In genomic region chr2:84775665-84776064, GRCm38 (mm10) we compare ENCODE assay signal across 11 mouse cellular contexts. TPM values are rescaled to one million over a fixed set of nuclear protein-coding genes. Genes with fewer than 3 reads are reported as not detected.
DNase-seq lines count a peak whose midpoint lies in the region; ATAC-seq lines count a peak whose summit lies in the region.
"Had no signal": no experiment of that assay in that cellular context is flagged by ENCODE, and none has a peak within 500 bp of the region (broad histone marks: within the 10 kb centered on the region; RNA-seq: fewer than 3 reads in every experiment).

No protein-coding gene starts in this region.

- no peaks in the 10 kb centered on the region for H3K36me3 ChIP-seq in forebrain, embryonic 10.5 days (replicated peaks)
- no peaks in the 10 kb centered on the region for H3K36me3 ChIP-seq in forebrain, embryonic 16.5 days (ENCODE audit: control insufficient read depth, insufficient read depth)
- H3K36me3 ChIP-seq in midbrain, embryonic 10.5 days: no peaks in the 10 kb centered on the region
- no peaks in the 10 kb centered on the region for H3K36me3 ChIP-seq in midbrain, embryonic 15.5 days (replicated peaks)
- H3K36me3 ChIP-seq in stomach, embryonic 15.5 days: no peaks in the 10 kb centered on the region

- no peak overlapping the region for H3K4me2 ChIP-seq in forebrain, embryonic 16.5 days (ENCODE audit: low read length)
- no peak overlapping the region for H3K4me2 ChIP-seq in midbrain, embryonic 15.5 days
- H3K4me2 ChIP-seq in stomach, embryonic 15.5 days: peak overlapping the region; percentile 9; the same call in 1 of the 2 replicates

- H3K27ac ChIP-seq in forebrain, embryonic 10.5 days: peak overlapping the region; percentile 89
- no peak overlapping the region for H3K27ac ChIP-seq in forebrain, embryonic 16.5 days (ENCODE audit: low read length)
- H3K27ac ChIP-seq in midbrain, embryonic 10.5 days (replicated peaks): peak overlapping the region; percentile 91
- H3K27ac ChIP-seq in midbrain, embryonic 15.5 days: no peak overlapping the region
- peak overlapping the region; percentile 76; the same call in 1 of the 2 replicates for H3K27ac ChIP-seq in stomach, embryonic 15.5 days

- DNase-seq in forebrain, embryonic 10.5 days (ENCODE audit: extremely low spot score, low spot score): no peak
- no peak for DNase-seq in midbrain, embryonic 10.5 days (ENCODE audit: low spot score)
- DNase-seq in heart, postnatal 36 days: peak; percentile 28 to 47
- no peak for DNase-seq in embryo, embryonic 9.5 days (ENCODE audit: extremely low spot score)
- no peak for DNase-seq in spleen, postnatal 36 days (ENCODE audit: low spot score in 2 of 2)

- intact Hi-C loops in heart, postnatal 36 days (cut with DNase I): no loop called here

- H3K9ac ChIP-seq in forebrain, embryonic 16.5 days (replicated peaks; ENCODE audit: low read depth, low read length): no peak overlapping the region
- no peak overlapping the region for H3K9ac ChIP-seq in midbrain, embryonic 15.5 days
- no peak overlapping the region for H3K9ac ChIP-seq in stomach, embryonic 15.5 days

- 86% methylated on average over 6 of the region's 6 CpGs for WGBS in forebrain, embryonic 10.5 days
- WGBS in forebrain, embryonic 16.5 days: 65% methylated on average over 6 of the region's 6 CpGs
- WGBS in midbrain, embryonic 10.5 days: 84% methylated on average over 6 of the region's 6 CpGs
- 85% methylated on average over 6 of the region's 6 CpGs for WGBS in midbrain, embryonic 15.5 days
- WGBS in stomach, embryonic 15.5 days: 65% methylated on average over 6 of the region's 6 CpGs

- peaks cover 35% of the 10 kb centered on the region for H3K4me1 ChIP-seq in forebrain, embryonic 10.5 days
- peaks cover 8% of the 10 kb centered on the region for H3K4me1 ChIP-seq in forebrain, embryonic 16.5 days (replicated peaks; ENCODE audit: control insufficient read depth, insufficient read depth, low read length)
- peaks cover 34% of the 10 kb centered on the region for H3K4me1 ChIP-seq in midbrain, embryonic 10.5 days
- H3K4me1 ChIP-seq in midbrain, embryonic 15.5 days: peaks cover 11% of the 10 kb centered on the region
- peaks cover 6% of the 10 kb centered on the region; the same call in 1 of the 2 replicates for H3K4me1 ChIP-seq in stomach, embryonic 15.5 days

- ATAC-seq in forebrain, embryonic 16.5 days: no peak
- no peak for ATAC-seq in midbrain, embryonic 15.5 days (replicated peaks)
- ATAC-seq in stomach, embryonic 15.5 days (ENCODE audit: insufficient read depth, low FRiP score, low read depth): no peak
- ATAC-seq: CD4-positive, CD25-positive, alpha-beta regulatory T cell, adult 4 months had no signal

- no peaks in the 10 kb centered on the region for H3K27me3 ChIP-seq in forebrain, embryonic 10.5 days (ENCODE audit: poor library complexity, severe bottlenecking)
- H3K27me3 ChIP-seq in forebrain, embryonic 16.5 days (replicated peaks; ENCODE audit: control insufficient read depth, insufficient read depth, low read length): no peaks in the 10 kb centered on the region
- H3K27me3 ChIP-seq in midbrain, embryonic 10.5 days (ENCODE audit: low read depth, poor library complexity, severe bottlenecking): 0 out of 2 replicates have a peak, but pooled peaks cover 4% of the 10 kb centered on the region
- H3K27me3 ChIP-seq in midbrain, embryonic 15.5 days (replicated peaks): no peaks in the 10 kb centered on the region
- no peaks in the 10 kb centered on the region for H3K27me3 ChIP-seq in stomach, embryonic 15.5 days (replicated peaks)

- H3K9me3 ChIP-seq in forebrain, embryonic 10.5 days: no peaks in the 10 kb centered on the region
- no peaks in the 10 kb centered on the region for H3K9me3 ChIP-seq in forebrain, embryonic 16.5 days (ENCODE audit: control insufficient read depth, low read length)
- H3K9me3 ChIP-seq in midbrain, embryonic 10.5 days (replicated peaks): no peaks in the 10 kb centered on the region
- no peaks in the 10 kb centered on the region for H3K9me3 ChIP-seq in midbrain, embryonic 15.5 days
- H3K9me3 ChIP-seq in stomach, embryonic 15.5 days: no peaks in the 10 kb centered on the region

- no peak overlapping the region for H3K4me3 ChIP-seq in forebrain, embryonic 10.5 days
- no peak overlapping the region for H3K4me3 ChIP-seq in forebrain, embryonic 16.5 days (replicated peaks; ENCODE audit: low read length)
- no peak overlapping the region for H3K4me3 ChIP-seq in midbrain, embryonic 10.5 days
- H3K4me3 ChIP-seq in midbrain, embryonic 15.5 days: no peak overlapping the region
- H3K4me3 ChIP-seq in stomach, embryonic 15.5 days (replicated peaks): no peak overlapping the region

RNA-seq across cellular contexts. Expression of gene Serping1, which starts 0.4 kb away (rescaled TPM):
- polyA plus RNA-seq in forebrain, embryonic 10.5 days (2016; fragmentation: Nextera tagmentation; extraction: Ambion mirVana): 22.7 and 23.2 TPM in 2 replicates
- 25.0 and 26.9 TPM in 2 replicates for polyA plus RNA-seq in forebrain, embryonic 16.5 days (2015; fragmentation: Nextera tagmentation; extraction: Ambion mirVana)
- polyA plus RNA-seq in midbrain, embryonic 10.5 days (2016; fragmentation: Nextera tagmentation; extraction: Ambion mirVana): 27.6 and 35.8 TPM in 2 replicates
- 32.9 and 37.0 TPM in 2 replicates for polyA plus RNA-seq in midbrain, embryonic 15.5 days (2015; fragmentation: Nextera tagmentation; extraction: Ambion mirVana)
- total RNA-seq in heart, postnatal 36 days (2021): 10 to 100 TPM; 81.1 to 84.3 TPM
- polyA plus RNA-seq in stomach, embryonic 15.5 days (2015; fragmentation: Nextera tagmentation; extraction: Ambion mirVana): 76.0 and 79.6 TPM in 2 replicates
- polyA plus RNA-seq: CD4-positive, CD25-positive, alpha-beta regulatory T cell, adult 4 months had no signal

RNA-seq across cellular contexts. Expression of gene Ube2l6, which starts 23.0 kb away (rescaled TPM):
- 28.8 and 33.1 TPM in 2 replicates for polyA plus RNA-seq in forebrain, embryonic 10.5 days (2016; fragmentation: Nextera tagmentation; extraction: Ambion mirVana)
- polyA plus RNA-seq in forebrain, embryonic 16.5 days (2015; fragmentation: Nextera tagmentation; extraction: Ambion mirVana): 21.2 and 28.1 TPM in 2 replicates
- 33.0 and 34.5 TPM in 2 replicates for polyA plus RNA-seq in midbrain, embryonic 10.5 days (2016; fragmentation: Nextera tagmentation; extraction: Ambion mirVana)
- 21.6 and 25.7 TPM in 2 replicates for polyA plus RNA-seq in midbrain, embryonic 15.5 days (2015; fragmentation: Nextera tagmentation; extraction: Ambion mirVana)
- 10 to 100 TPM; 36.0 to 38.6 TPM for total RNA-seq in heart, postnatal 36 days (2021)
- polyA plus RNA-seq in stomach, embryonic 15.5 days (2015; fragmentation: Nextera tagmentation; extraction: Ambion mirVana): 52.7 and 79.0 TPM in 2 replicates

RNA-seq across cellular contexts. Expression of gene Gm19426, which starts 32.2 kb away (rescaled TPM):
- polyA plus RNA-seq in forebrain, embryonic 10.5 days (2016; fragmentation: Nextera tagmentation; extraction: Ambion mirVana): 8.5 and 8.8 TPM in 2 replicates
- polyA plus RNA-seq in forebrain, embryonic 16.5 days (2015; fragmentation: Nextera tagmentation; extraction: Ambion mirVana): 3.9 and 4.9 TPM in 2 replicates
- 9.0 and 10.8 TPM in 2 replicates for polyA plus RNA-seq in midbrain, embryonic 10.5 days (2016; fragmentation: Nextera tagmentation; extraction: Ambion mirVana)
- 3.6 and 4.6 TPM in 2 replicates for polyA plus RNA-seq in midbrain, embryonic 15.5 days (2015; fragmentation: Nextera tagmentation; extraction: Ambion mirVana)
- total RNA-seq in heart, postnatal 36 days (2021): 1 to 10 TPM; 1.1 to 1.4 TPM
- polyA plus RNA-seq in stomach, embryonic 15.5 days (2015; fragmentation: Nextera tagmentation; extraction: Ambion mirVana): 6.7 and 7.2 TPM in 2 replicates
- polyA plus RNA-seq: CD4-positive, CD25-positive, alpha-beta regulatory T cell, adult 4 months had no signal

RNA-seq across cellular contexts. Expression of gene Ypel4, which starts 41.8 kb away (rescaled TPM):
- 6.4 and 8.2 TPM in 2 replicates for polyA plus RNA-seq in forebrain, embryonic 10.5 days (2016; fragmentation: Nextera tagmentation; extraction: Ambion mirVana)
- polyA plus RNA-seq in forebrain, embryonic 16.5 days (2015; fragmentation: Nextera tagmentation; extraction: Ambion mirVana): 21.8 and 24.7 TPM in 2 replicates
- 8.2 and 14.7 TPM in 2 replicates for polyA plus RNA-seq in midbrain, embryonic 10.5 days (2016; fragmentation: Nextera tagmentation; extraction: Ambion mirVana)
- 27.5 and 28.0 TPM in 2 replicates for polyA plus RNA-seq in midbrain, embryonic 15.5 days (2015; fragmentation: Nextera tagmentation; extraction: Ambion mirVana)
- 1 to 10 TPM; 1.2 TPM for total RNA-seq in heart, postnatal 36 days (2021)
- 7.5 and 11.0 TPM in 2 replicates for polyA plus RNA-seq in stomach, embryonic 15.5 days (2015; fragmentation: Nextera tagmentation; extraction: Ambion mirVana)

RNA-seq across cellular contexts. Expression of gene Smtnl1, which starts 46.8 kb away (rescaled TPM):
- polyA plus RNA-seq in forebrain, embryonic 10.5 days (2016; fragmentation: Nextera tagmentation; extraction: Ambion mirVana): 0.46 TPM in 1 of 2 replicates, not detected in the other
- not detected in 2 replicates for polyA plus RNA-seq in forebrain, embryonic 16.5 days (2015; fragmentation: Nextera tagmentation; extraction: Ambion mirVana)
- 0.20 TPM in 1 of 2 replicates, not detected in the other for polyA plus RNA-seq in midbrain, embryonic 10.5 days (2016; fragmentation: Nextera tagmentation; extraction: Ambion mirVana)
- not detected in 2 replicates for polyA plus RNA-seq in midbrain, embryonic 15.5 days (2015; fragmentation: Nextera tagmentation; extraction: Ambion mirVana)
- total RNA-seq in heart, postnatal 36 days (2021): not detected
- polyA plus RNA-seq in stomach, embryonic 15.5 days (2015; fragmentation: Nextera tagmentation; extraction: Ambion mirVana): 0.08 and 0.19 TPM in 2 replicates
- total RNA-seq: adrenal gland, postnatal 36 days; layer of hippocampus, postnatal 10 days had no signal
- polyA plus RNA-seq: CD4-positive, CD25-positive, alpha-beta regulatory T cell, adult 4 months had no signal

Comparison
In these comparisons a context has a peak if more than half of its experiments do, and no peak if none do; other contexts are left out.
1. H3K27ac ChIP-seq: peak in forebrain, embryonic 10.5 days (single experiment), midbrain, embryonic 10.5 days (single experiment) and stomach, embryonic 15.5 days (single experiment); none in forebrain, embryonic 16.5 days (single experiment) and midbrain, embryonic 15.5 days (single experiment).
2. DNase-seq: peak in heart, postnatal 36 days (2 of 2); none in forebrain, embryonic 10.5 days (single experiment), midbrain, embryonic 10.5 days (single experiment), embryo, embryonic 9.5 days (single experiment) and spleen, postnatal 36 days (0 of 2).